Mouse (Mus musculus): ENCODE data around the gene Krt15.

- TF ChIP-seq POLR2A (IDR thresholded peaks at IDR 0.05; ENCODE audit: insufficient read depth, low read depth, low read length) (no peak), CTCF (IDR thresholded peaks at IDR 0.05) (no peak)
Observed at GRCm38 (mm10) chr11:100096141-100096540, 39.6 kb downstream of the Krt15 start, which contains the start of gene Krt35.

All from heart, adult 2 months (tissue).